Mouse (Mus musculus) G1E (cell line): ENCODE data around the gene Phykpl.

Experiments used
- CTCF ChIP-seq: IDR thresholded peaks from 2 replicates; pipeline ENCODE4 v1.5.1; 2012; ENCODE audit warnings: low read depth, low read length, inconsistent platforms, mixed read lengths
- GATA1 ChIP-seq: IDR thresholded peaks from 2 replicates; pipeline ENCODE4 v1.6.1; 2012; ENCODE audit warnings: borderline replicate concordance, low read length, inconsistent platforms, mixed read lengths
- GATA2 ChIP-seq: IDR thresholded peaks from 2 replicates; pipeline ENCODE4 v1.6.1; 2012; ENCODE audit warnings: low read depth, low read length, inconsistent platforms, borderline replicate concordance
- POLR2AphosphoS5 ChIP-seq: IDR thresholded peaks from 2 replicates; pipeline ENCODE4 v1.6.1; 2012; ENCODE audit warnings: low read depth, low read length, inconsistent platforms; ENCODE audit not compliant: insufficient replicate concordance
- TAL1 ChIP-seq: conservative IDR thresholded peaks from 2 replicates; pipeline ENCODE4 v1.6.1; 2012; ENCODE audit warnings: low read depth, low read length, inconsistent platforms, mixed read lengths

- no peak for TF ChIP-seq CTCF
- no peak for TF ChIP-seq GATA1
- TF ChIP-seq TAL1 = no peak
- TF ChIP-seq POLR2AphosphoS5 = no peak
- TF ChIP-seq GATA2 = no peak
These were observed 68.4 kb downstream of the Phykpl start for GRCm38 (mm10) chr11:51652889-51653418.
